Mouse (Mus musculus) liver, embryonic 14.5 days (tissue): ENCODE data around the gene Klhl36.

Experiments used
- CTCF ChIP-seq: IDR thresholded peaks from 2 replicates; pipeline ENCODE4 v1.5.1; 2016; ENCODE audit warnings: antibody characterized with exemption, low read depth, control low read depth
- EP300 ChIP-seq: IDR thresholded peaks from 2 replicates; pipeline ENCODE4 v1.6.1; 2016; ENCODE audit warnings: antibody characterized with exemption, low read depth

GRCm38 (mm10) chr8:119861706-119862389 lies at the start of gene Klhl36:
- TF ChIP-seq EP300 (no peak), CTCF (no peak)
